Comparison of ENCODE assay signal across 13 mouse cellular contexts in the genomic region with DNA sequence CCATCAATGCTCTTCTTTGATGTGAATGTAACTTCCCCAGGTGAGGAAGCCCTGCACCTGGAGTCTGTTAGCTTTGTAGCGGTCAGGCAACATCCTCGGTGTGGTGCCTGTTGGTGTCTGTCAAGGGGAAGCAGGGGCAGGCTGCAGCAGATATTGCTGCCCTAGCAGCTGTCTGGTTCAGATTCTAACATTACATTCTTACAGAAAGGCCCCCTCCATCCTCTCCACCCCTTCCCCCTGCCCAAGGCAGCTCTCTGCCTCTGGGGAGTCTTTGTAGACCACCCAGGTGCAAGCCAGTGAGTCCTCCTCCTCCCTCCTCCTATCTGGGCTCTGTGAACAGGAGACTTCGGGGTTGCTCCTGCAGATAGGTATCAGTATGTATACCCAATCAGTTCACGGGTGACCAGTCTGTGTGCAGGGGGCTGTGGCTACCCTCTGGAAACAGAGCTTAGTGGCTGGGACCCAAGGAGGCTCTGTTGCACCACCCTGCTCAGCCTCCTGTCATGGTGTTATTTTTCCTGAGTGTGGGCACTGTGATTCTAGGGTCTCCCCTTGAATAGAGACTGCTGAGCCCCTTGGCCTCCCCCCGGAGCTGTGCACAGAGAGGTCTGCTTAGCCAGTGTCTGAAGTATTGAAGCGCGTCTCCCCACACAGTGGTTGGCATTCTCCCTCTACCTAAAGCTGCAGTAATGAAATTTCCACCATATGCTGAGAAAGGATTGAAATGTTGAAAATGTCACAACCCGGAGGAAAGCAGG.
A peak's percentile ranks its signal among the peaks of the same experiment; 100 is the strongest.
DNase-seq lines count a peak whose midpoint lies in the region; ATAC-seq and TF ChIP-seq lines count a peak whose summit lies in the region.
"Had no signal": no experiment of that assay in that cellular context is flagged by ENCODE, and none has a peak within 500 bp of the region (broad histone marks: within the 10 kb centered on the region; RNA-seq: fewer than 3 reads in every experiment).

No protein-coding gene starts in this region.

- 0 out of 2 replicates have a peak overlapping the region, but pooled peaks have one; percentile 28 for H3K9ac ChIP-seq in forebrain, embryonic 13.5 days
- H3K9ac ChIP-seq in forebrain, postnatal 0 days: no peak overlapping the region
- 0 out of 2 replicates have a peak overlapping the region, but pooled peaks have one; percentile 10 for H3K9ac ChIP-seq in midbrain, embryonic 13.5 days (replicated peaks)
- no peak overlapping the region; the same call in 1 of the 2 replicates for H3K9ac ChIP-seq in midbrain, embryonic 15.5 days
- H3K9ac ChIP-seq: heart, embryonic 15.5 days had no signal

- no peak overlapping the region for H3K4me3 ChIP-seq in forebrain, embryonic 13.5 days
- no peak overlapping the region for H3K4me3 ChIP-seq in forebrain, postnatal 0 days (ENCODE audit: low read depth, low read length)
- no peak overlapping the region for H3K4me3 ChIP-seq in midbrain, embryonic 13.5 days (replicated peaks)
- H3K4me3 ChIP-seq in midbrain, embryonic 15.5 days: no peak overlapping the region
- H3K4me3 ChIP-seq in myocyte: no peak overlapping the region
- H3K4me3 ChIP-seq: heart, embryonic 15.5 days had no signal

- 41% methylated on average over 8 of the region's 8 CpGs for WGBS in forebrain, embryonic 13.5 days
- WGBS in forebrain, postnatal 0 days: 40% methylated on average over 8 of the region's 8 CpGs
- WGBS in midbrain, embryonic 13.5 days: 43% methylated on average over 8 of the region's 8 CpGs
- 43% methylated on average over 8 of the region's 8 CpGs for WGBS in midbrain, embryonic 15.5 days

- no peaks in the 10 kb centered on the region for H3K36me3 ChIP-seq in forebrain, embryonic 13.5 days (ENCODE audit: poor library complexity, severe bottlenecking)
- H3K36me3 ChIP-seq in forebrain, postnatal 0 days (ENCODE audit: insufficient read depth): no peaks in the 10 kb centered on the region
- H3K36me3 ChIP-seq in midbrain, embryonic 13.5 days: no peaks in the 10 kb centered on the region
- no peaks in the 10 kb centered on the region for H3K36me3 ChIP-seq in midbrain, embryonic 15.5 days (replicated peaks)
- no peaks in the 10 kb centered on the region for H3K36me3 ChIP-seq in myocyte (ENCODE audit: control insufficient read depth, insufficient read depth)
- H3K36me3 ChIP-seq: heart, embryonic 15.5 days had no signal

- H3K9me3 ChIP-seq in forebrain, embryonic 13.5 days (replicated peaks): no peaks in the 10 kb centered on the region
- no peaks in the 10 kb centered on the region for H3K9me3 ChIP-seq in forebrain, postnatal 0 days (ENCODE audit: low read length)
- no peaks in the 10 kb centered on the region for H3K9me3 ChIP-seq in midbrain, embryonic 13.5 days
- H3K9me3 ChIP-seq in midbrain, embryonic 15.5 days: no peaks in the 10 kb centered on the region
- H3K9me3 ChIP-seq: heart, embryonic 15.5 days had no signal

- H3K27me3 ChIP-seq in forebrain, embryonic 13.5 days: no peaks in the 10 kb centered on the region
- H3K27me3 ChIP-seq in forebrain, postnatal 0 days (ENCODE audit: insufficient read depth, low read length): no peaks in the 10 kb centered on the region
- no peaks in the 10 kb centered on the region for H3K27me3 ChIP-seq in midbrain, embryonic 13.5 days
- no peaks in the 10 kb centered on the region for H3K27me3 ChIP-seq in midbrain, embryonic 15.5 days (replicated peaks)
- no peaks in the 10 kb centered on the region for H3K27me3 ChIP-seq in myocyte (ENCODE audit: control insufficient read depth, insufficient read depth, insufficient read length)
- H3K27me3 ChIP-seq: heart, embryonic 15.5 days had no signal

- DNase-seq in forebrain, postnatal 0 days: no peak
- DNase-seq in adrenal gland, adult (ENCODE audit: inconsistent age in 2 of 2, low spot score in 1 of 2): no peak
- no peak for DNase-seq in spleen, postnatal 14 days (ENCODE audit: low spot score in 2 of 2)
- DNase-seq in layer of hippocampus, adult 9-11 months: no peak
- DNase-seq: cerebellum, adult 8-10 months; gastrocnemius, postnatal 10 days; lung, adult 2 months; right cerebral cortex, postnatal 4 days had no signal

- TF ChIP-seq POLR2A in myocyte (IDR thresholded peaks at IDR 0.05; ENCODE audit: insufficient read length, low read depth): no peak

- no peaks in the 10 kb centered on the region for H3K79me2 ChIP-seq in myocyte (ENCODE audit: control insufficient read depth, insufficient read depth)

- H3K4me2 ChIP-seq in forebrain, embryonic 13.5 days: no peak overlapping the region
- H3K4me2 ChIP-seq in forebrain, postnatal 0 days (ENCODE audit: low read depth): no peak overlapping the region
- H3K4me2 ChIP-seq in midbrain, embryonic 13.5 days (replicated peaks): no peak overlapping the region
- no peak overlapping the region for H3K4me2 ChIP-seq in midbrain, embryonic 15.5 days
- H3K4me2 ChIP-seq in myocyte (ENCODE audit: low read depth): no peak overlapping the region
- H3K4me2 ChIP-seq: heart, embryonic 15.5 days had no signal

- H3K27ac ChIP-seq in forebrain, embryonic 13.5 days: no peak overlapping the region
- no peak overlapping the region for H3K27ac ChIP-seq in forebrain, postnatal 0 days (ENCODE audit: low read depth, low read length)
- no peak overlapping the region for H3K27ac ChIP-seq in midbrain, embryonic 13.5 days
- H3K27ac ChIP-seq in midbrain, embryonic 15.5 days: no peak overlapping the region
- H3K27ac ChIP-seq: heart, embryonic 15.5 days had no signal

- no peak overlapping the region for H3ac ChIP-seq in myocyte (ENCODE audit: control insufficient read depth, insufficient read length)

- no peak for TF ChIP-seq CTCF in forebrain, postnatal 0 days (IDR thresholded peaks at IDR 0.05; ENCODE audit: low read depth)

- peaks cover 57% of the 10 kb centered on the region for H3K4me1 ChIP-seq in forebrain, embryonic 13.5 days
- 0 out of 2 replicates have a peak, but pooled peaks cover 3% of the 10 kb centered on the region for H3K4me1 ChIP-seq in forebrain, postnatal 0 days (ENCODE audit: insufficient read depth)
- H3K4me1 ChIP-seq in midbrain, embryonic 13.5 days (replicated peaks): peaks cover 35% of the 10 kb centered on the region
- peaks cover 23% of the 10 kb centered on the region for H3K4me1 ChIP-seq in midbrain, embryonic 15.5 days

- ATAC-seq in forebrain, embryonic 13.5 days: 0 out of 2 replicates have a peak, but pooled peaks have one; percentile 12
- no peak for ATAC-seq in forebrain, postnatal 0 days
- ATAC-seq in midbrain, embryonic 13.5 days: no peak
- no peak for ATAC-seq in midbrain, embryonic 15.5 days (replicated peaks)

TF ChIP-seq in myocyte, 11 proteins besides CTCF, POLR2A, EP300 and RAD21:
- TF ChIP-seq TCF3 (IDR thresholded peaks at IDR 0.05; ENCODE audit: insufficient read length, low read depth): no peak
- TF ChIP-seq MYOD1 (IDR thresholded peaks at IDR 0.05; ENCODE audit: control insufficient read depth in 1 of 3, insufficient read length in 2 of 3, low read depth in 2 of 3): peak in 2 of 3 experiments; percentile 41 to 51

Comparison
In these comparisons a context has a peak if more than half of its experiments do, and no peak if none do; other contexts are left out.
1. H3K9ac ChIP-seq: peak in forebrain, embryonic 13.5 days (single experiment) and midbrain, embryonic 13.5 days (single experiment); none in forebrain, postnatal 0 days (single experiment) and midbrain, embryonic 15.5 days (single experiment).